Mouse (Mus musculus) midbrain, embryonic 16.5 days (tissue): ENCODE data around the gene Phf21a. TPM values are rescaled to one million over a fixed set of nuclear protein-coding genes. Genes with fewer than 3 reads are reported as not detected.

Source experiments
- ATAC-seq: fragments of 200-750 bp; cut with Nextera tagmentation; 2 replicates; pipeline ENCODE4 v1.8.0; 2017; ENCODE audit warnings: moderate TSS enrichment
- H3K27ac ChIP-seq: fragments of 300-500 bp; sonication (generic); 2 replicates; pipeline ENCODE4 v1.5.1; 2014; ENCODE audit warnings: mild to moderate bottlenecking, low read length, mixed read lengths
- H3K27me3 ChIP-seq: fragments of 300-500 bp; sonication (generic); 2 replicates; pipeline ENCODE4 v1.6.1; 2014; ENCODE audit warnings: low read depth, low read length, mixed read lengths; ENCODE audit not compliant: control insufficient read depth, insufficient read depth
- H3K36me3 ChIP-seq: fragments of 300-500 bp; sonication (generic); 2 replicates; pipeline ENCODE4 v1.6.1; 2014; ENCODE audit warnings: mild to moderate bottlenecking, low read length, moderate library complexity, mixed read lengths; ENCODE audit not compliant: control insufficient read depth, insufficient read depth
- H3K4me1 ChIP-seq: fragments of 300-500 bp; sonication (generic); 2 replicates; pipeline ENCODE4 v1.6.1; 2014; ENCODE audit warnings: mild to moderate bottlenecking, low read length, mixed read lengths; ENCODE audit not compliant: control insufficient read depth, insufficient read depth
- H3K4me2 ChIP-seq: fragments of 300-500 bp; sonication (generic); 2 replicates; pipeline ENCODE4 v1.6.1; 2014; ENCODE audit warnings: mild to moderate bottlenecking, low read length, mixed read lengths
- H3K4me3 ChIP-seq: fragments of 300-500 bp; sonication (generic); 2 replicates; pipeline ENCODE4 v1.5.1; 2014; ENCODE audit warnings: low read depth, mild to moderate bottlenecking, low read length, moderate library complexity, mixed read lengths
- H3K9ac ChIP-seq: fragments of 300-500 bp; sonication (generic); 2 replicates; pipeline ENCODE4 v1.6.1; 2014; ENCODE audit warnings: low read depth, low read length, mixed read lengths
- H3K9me3 ChIP-seq: fragments of 300-500 bp; sonication (generic); replicated peaks from 2 replicates; pipeline ENCODE4 v1.6.1; 2014; ENCODE audit warnings: mild to moderate bottlenecking, low read length, mixed read lengths; ENCODE audit not compliant: control insufficient read depth, poor library complexity, severe bottlenecking
- WGBS: fragments of 180-500 bp; shearing (Covaris S2); extraction: QIAGEN DNeasy Blood & Tissue Kit; methylation state at CpG from one replicate; pipeline ENCODE4 v1.1.7; 2014; 5-methylcytosine and 5-hydroxymethylcytosine counted together
- polyA plus RNA-seq: library from polyadenylated mRNA; unstranded; fragments of >200 nt; fragmentation: Nextera tagmentation; extraction: Ambion mirVana; gene quantifications from 2 replicates; pipeline ENCODE4 v1.2.1, GENCODE M21; 2015

Gene Phf21a
- polyA plus RNA-seq, 1 experiment from 2014 or later: 33.6 TPM

DNA sequence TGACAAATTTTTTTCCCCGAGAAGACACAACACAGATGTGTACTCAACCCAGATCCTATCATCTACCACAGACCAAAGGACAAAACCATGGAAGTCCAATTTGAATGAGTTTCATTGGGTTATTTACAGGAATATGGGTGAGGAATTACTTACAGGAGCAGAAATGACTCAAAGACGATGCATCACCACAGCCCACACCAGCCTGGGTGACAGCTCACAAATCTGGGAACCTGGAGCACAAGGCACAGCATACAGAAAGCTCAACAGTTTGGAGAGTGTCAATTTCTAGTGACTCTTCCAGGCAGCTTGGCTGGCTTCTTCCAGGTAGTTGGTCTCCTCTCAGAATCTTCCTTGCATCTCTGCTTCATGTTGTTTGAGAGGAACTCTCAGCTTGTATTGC, 154.8 kb downstream of the Phf21a start:
- Histone ChIP-seq H3K27me3 (no peaks in the 10 kb centered on the region), H3K4me1 (no peaks in the 10 kb centered on the region), H3K9ac (no peak overlapping the region), H3K4me3 (no peak overlapping the region), H3K4me2 (no peak overlapping the region), H3K27ac (no peak overlapping the region), H3K36me3 (peaks cover 5% of the 10 kb centered on the region), H3K9me3 (no peaks in the 10 kb centered on the region)
- no peak for ATAC-seq
- WGBS: 95% methylated on average over 2 of the region's 2 CpGs

DNA sequence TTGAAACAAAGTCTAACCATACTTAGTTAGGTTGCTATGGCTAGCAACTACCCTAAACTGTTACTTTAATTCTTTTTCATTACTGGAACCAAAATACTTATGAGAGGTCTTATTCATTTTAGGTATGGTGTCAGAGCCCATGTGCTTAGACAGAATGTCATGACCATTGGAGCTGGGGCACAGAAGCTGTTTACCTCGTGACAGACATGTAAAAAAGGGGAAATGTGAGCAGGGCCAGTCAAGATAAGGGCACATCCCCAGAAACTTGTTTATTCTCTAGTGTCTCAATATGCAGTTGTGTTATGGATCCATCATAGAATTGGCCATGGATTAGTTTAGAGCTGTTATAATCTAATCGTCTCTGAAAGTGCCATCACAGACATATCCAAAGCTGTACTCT, 157.6 kb downstream of the Phf21a start:
- Histone ChIP-seq H3K9ac (no peak overlapping the region), H3K36me3 (peaks cover 5% of the 10 kb centered on the region), H3K27ac (no peak overlapping the region), H3K4me2 (no peak overlapping the region), H3K27me3 (no peaks in the 10 kb centered on the region), H3K4me3 (no peak overlapping the region), H3K9me3 (no peaks in the 10 kb centered on the region), H3K4me1 (no peaks in the 10 kb centered on the region)
- no peak for ATAC-seq
- 94% methylated on average over 2 of the region's 2 CpGs for WGBS

GRCm38 (mm10) chr2:92253777-92254176, 160.9 kb downstream of the Phf21a start:
- Histone ChIP-seq H3K9me3 (no peaks in the 10 kb centered on the region), H3K4me1 (no peaks in the 10 kb centered on the region), H3K27me3 (no peaks in the 10 kb centered on the region), H3K27ac (no peak overlapping the region), H3K9ac (no peak overlapping the region), H3K4me3 (no peak overlapping the region), H3K4me2 (no peak overlapping the region), H3K36me3 (no peaks in the 10 kb centered on the region)
- ATAC-seq: no peak
- WGBS: 93% methylated on average over 5 of the region's 5 CpGs

DNA sequence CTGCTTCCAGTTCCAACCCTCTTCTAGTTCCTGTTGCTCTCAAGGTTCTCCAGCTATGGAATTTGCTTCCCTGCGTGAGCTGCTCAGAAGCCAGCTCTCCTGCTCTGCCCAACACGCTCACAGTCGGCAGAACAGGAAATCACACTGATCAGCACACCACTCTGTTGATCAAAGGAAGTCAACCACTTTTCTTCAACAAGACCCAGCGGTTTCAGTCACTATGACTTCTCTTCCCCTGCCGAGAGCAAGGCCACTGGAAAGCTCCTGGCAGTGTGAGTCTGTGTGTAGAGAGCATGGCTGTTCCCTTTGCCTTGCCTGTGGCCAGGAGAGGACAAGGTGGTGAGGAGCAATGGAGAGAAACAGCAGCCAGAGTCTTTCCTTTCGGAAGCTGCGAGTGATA, 163.2 kb downstream of the Phf21a start:
- no peak overlapping the region for H3K9ac ChIP-seq
- H3K9me3 ChIP-seq: no peaks in the 10 kb centered on the region
- ATAC-seq: no peak
- H3K27ac ChIP-seq: no peak overlapping the region
- H3K4me3 ChIP-seq: no peak overlapping the region
- no peaks in the 10 kb centered on the region for H3K36me3 ChIP-seq
- H3K4me2 ChIP-seq: no peak overlapping the region
- H3K4me1 ChIP-seq: no peaks in the 10 kb centered on the region
- H3K27me3 ChIP-seq: no peaks in the 10 kb centered on the region
- WGBS: 65% methylated on average over 7 of the region's 7 CpGs

- Histone ChIP-seq H3K27ac (no peak overlapping the region), H3K27me3 (no peaks in the 10 kb centered on the region), H3K4me3 (no peak overlapping the region), H3K36me3 (no peaks in the 10 kb centered on the region), H3K4me2 (no peak overlapping the region), H3K9ac (no peak overlapping the region), H3K9me3 (no peaks in the 10 kb centered on the region), H3K4me1 (no peaks in the 10 kb centered on the region)
- ATAC-seq: no peak
- WGBS: 42% methylated on average over 4 of the region's 4 CpGs
Measured at GRCm38 (mm10) chr2:92257372-92257956, 164.5 kb downstream of the Phf21a start.

DNA sequence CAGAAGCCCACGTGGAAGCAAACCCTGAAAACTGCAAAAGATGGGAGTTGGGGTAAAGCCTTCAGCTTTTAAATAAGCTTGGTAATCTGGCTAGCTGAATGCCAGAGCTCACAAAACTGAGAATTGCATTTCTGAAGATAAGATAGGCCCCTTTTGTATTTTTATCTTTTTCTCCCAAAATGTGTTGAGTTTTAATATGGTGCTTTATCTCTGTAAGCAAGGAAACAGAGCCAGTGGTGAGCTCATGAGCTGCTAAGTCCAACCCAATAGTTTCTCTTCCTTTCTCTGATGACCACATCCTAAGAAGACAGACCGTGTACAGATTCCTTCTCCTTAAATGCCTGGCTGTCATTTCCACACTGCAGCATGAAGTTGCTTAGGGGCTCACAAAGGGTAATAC, 167.0 kb downstream of the Phf21a start:
- no peak overlapping the region for H3K9ac ChIP-seq
- no peaks in the 10 kb centered on the region for H3K4me1 ChIP-seq
- H3K27ac ChIP-seq: no peak overlapping the region
- no peak overlapping the region for H3K4me3 ChIP-seq
- H3K4me2 ChIP-seq: no peak overlapping the region
- H3K27me3 ChIP-seq: no peaks in the 10 kb centered on the region
- ATAC-seq: no peak
- no peaks in the 10 kb centered on the region for H3K36me3 ChIP-seq
- WGBS: 89% methylated on average over 2 of the region's 2 CpGs
- H3K9me3 ChIP-seq: no peaks in the 10 kb centered on the region

DNA sequence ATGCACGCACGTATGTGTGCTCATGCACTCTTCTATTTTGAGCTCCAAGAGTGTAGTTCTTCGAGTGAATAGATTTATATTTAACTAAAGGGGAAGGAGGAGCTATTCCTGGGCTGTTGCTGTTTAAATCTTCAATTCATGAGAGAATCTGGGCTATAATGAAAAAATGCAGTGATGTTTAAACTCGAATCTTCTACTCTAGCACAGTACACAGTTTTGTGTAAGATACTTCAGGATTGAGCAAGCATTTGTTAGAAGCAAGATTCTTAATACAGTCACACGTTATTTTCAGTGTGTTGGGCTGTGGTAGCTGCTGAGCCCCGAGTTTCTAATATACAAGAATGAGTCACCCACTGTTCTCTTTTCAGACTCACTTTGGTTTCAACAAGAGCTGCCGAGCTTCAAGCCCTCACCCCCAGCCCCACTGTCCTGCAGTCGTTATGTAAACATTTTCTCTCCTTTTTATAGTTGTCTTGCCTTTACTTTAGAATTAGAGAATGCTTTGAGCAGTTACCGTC, 173.2 kb downstream of the Phf21a start:
- Histone ChIP-seq H3K36me3 (0 out of 2 replicates have a peak, but pooled peaks cover 3% of the 10 kb centered on the region), H3K4me3 (no peak overlapping the region), H3K9me3 (no peaks in the 10 kb centered on the region), H3K27me3 (no peaks in the 10 kb centered on the region), H3K4me1 (no peaks in the 10 kb centered on the region), H3K27ac (no peak overlapping the region), H3K4me2 (no peak overlapping the region), H3K9ac (no peak overlapping the region)
- WGBS: 74% methylated on average over 9 of the region's 9 CpGs
- ATAC-seq: no peak

- WGBS: 92% methylated on average over 5 of the region's 5 CpGs
- Histone ChIP-seq H3K9me3 (no peaks in the 10 kb centered on the region), H3K27me3 (no peaks in the 10 kb centered on the region), H3K4me1 (peaks cover 2% of the 10 kb centered on the region; the same call in 1 of the 2 replicates), H3K4me3 (no peak overlapping the region), H3K4me2 (no peak overlapping the region), H3K9ac (no peak overlapping the region), H3K27ac (no peak overlapping the region), H3K36me3 (0 out of 2 replicates have a peak, but pooled peaks cover 3% of the 10 kb centered on the region)
- no peak for ATAC-seq
Measured at GRCm38 (mm10) chr2:92269227-92269626, 176.3 kb downstream of the Phf21a start.

DNA sequence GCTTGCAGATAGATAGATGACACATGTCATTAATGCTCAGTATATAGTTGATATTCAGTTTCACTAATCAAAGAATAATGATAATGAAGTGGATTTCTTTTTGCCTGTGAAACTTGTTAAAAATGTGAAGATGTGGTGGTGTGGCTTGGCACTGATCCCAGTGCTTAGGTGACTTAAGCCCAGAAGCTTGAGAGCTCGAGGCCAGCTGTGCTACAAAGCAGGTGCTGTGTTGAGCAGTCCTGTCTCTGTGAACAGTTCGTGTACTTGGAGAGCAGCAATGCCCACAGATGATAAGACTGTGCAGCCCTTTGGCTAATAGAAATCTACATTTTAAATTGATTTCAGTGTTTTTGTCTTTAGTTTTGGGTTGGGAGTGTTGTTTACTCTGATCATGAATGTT, 179.6 kb downstream of the Phf21a start:
- Histone ChIP-seq H3K4me1 (peaks cover 2% of the 10 kb centered on the region; the same call in 1 of the 2 replicates), H3K27ac (no peak overlapping the region)

More for the DNA sequence above, 179.6 kb downstream of the Phf21a start:
- Histone ChIP-seq H3K4me2 (no peak overlapping the region), H3K9ac (no peak overlapping the region), H3K4me3 (no peak overlapping the region), H3K36me3 (0 out of 2 replicates have a peak, but pooled peaks cover 3% of the 10 kb centered on the region), H3K27me3 (no peaks in the 10 kb centered on the region), H3K9me3 (no peaks in the 10 kb centered on the region)
- 47% methylated on average over 2 of the region's 2 CpGs for WGBS
- no peak for ATAC-seq
